Mouse (Mus musculus) hindbrain, postnatal 0 days (tissue): Measurements from ENCODE around the gene Mab21l3. TPM values are rescaled to one million over a fixed set of nuclear protein-coding genes. Genes with fewer than 3 reads are reported as not detected.

ENCODE experiments used
- ATAC-seq: fragments of 200-750 bp; cut with Nextera tagmentation; 2 replicates; pipeline ENCODE4 v1.8.0; 2017; ENCODE audit warnings: mild to moderate bottlenecking, moderate TSS enrichment, moderate library complexity
- DNase-seq: peaks from one replicate; pipeline ENCODE4 v3.0.0-alpha.2; 2015; ENCODE audit warnings: low spot score
- H3K27ac ChIP-seq: fragments of 300-500 bp; sonication (generic); 2 replicates; pipeline ENCODE4 v1.5.1; 2014; ENCODE audit warnings: mild to moderate bottlenecking
- H3K27me3 ChIP-seq: fragments of 300-500 bp; sonication (generic); 2 replicates; pipeline ENCODE4 v1.6.1; 2014; ENCODE audit warnings: low read length, mixed read lengths; ENCODE audit not compliant: insufficient read depth
- H3K36me3 ChIP-seq: fragments of 300-500 bp; sonication (generic); 2 replicates; pipeline ENCODE4 v1.6.1; 2014; ENCODE audit warnings: low read length, mixed read lengths; ENCODE audit not compliant: insufficient read depth
- H3K4me1 ChIP-seq: fragments of 300-500 bp; sonication (generic); 2 replicates; pipeline ENCODE4 v1.6.1; 2014; ENCODE audit warnings: antibody characterized with exemption, low read length, mixed read lengths; ENCODE audit not compliant: insufficient read depth
- H3K4me2 ChIP-seq: fragments of 300-500 bp; sonication (generic); 2 replicates; pipeline ENCODE4 v1.6.1; 2014; ENCODE audit warnings: low read depth, mild to moderate bottlenecking, low read length, moderate library complexity, mixed read lengths
- H3K4me3 ChIP-seq: fragments of 300-500 bp; sonication (generic); 2 replicates; pipeline ENCODE4 v1.5.1; 2014; ENCODE audit warnings: low read length
- H3K9ac ChIP-seq: fragments of 300-500 bp; sonication (generic); replicated peaks from 2 replicates; pipeline ENCODE4 v1.6.1; 2014; ENCODE audit warnings: mild to moderate bottlenecking, low read length, moderate library complexity, mixed read lengths
- H3K9me3 ChIP-seq: fragments of 300-500 bp; sonication (generic); 2 replicates; pipeline ENCODE4 v1.6.1; 2016; ENCODE audit warnings: low read length, mixed read lengths
- CTCF ChIP-seq: IDR thresholded peaks from 2 replicates; pipeline ENCODE4 v1.5.1; 2016; ENCODE audit warnings: antibody characterized with exemption, control low read depth, low read depth
- WGBS: fragments of 180-500 bp; shearing (Covaris S2); extraction: QIAGEN DNeasy Blood & Tissue Kit; methylation state at CpG from one replicate; pipeline ENCODE4 v1.1.7; 2014; 5-methylcytosine and 5-hydroxymethylcytosine counted together
- polyA plus RNA-seq: library from polyadenylated mRNA; unstranded; fragments of >200 nt; fragmentation: Nextera tagmentation; extraction: Ambion mirVana; gene quantifications from 2 replicates; pipeline ENCODE4 v1.2.1, GENCODE M21; 2015
- total RNA-seq: library from RNA; depleted of rRNA; stranded (reverse); fragments of >200 nt; gene quantifications from 2 replicates; pipeline ENCODE4 v1.2.3, GENCODE M21; 2014

Mab21l3 gene
- total and polyA plus RNA-seq, 2 experiments from 2014 or later: 0.04 to 0.10 TPM

DNA sequence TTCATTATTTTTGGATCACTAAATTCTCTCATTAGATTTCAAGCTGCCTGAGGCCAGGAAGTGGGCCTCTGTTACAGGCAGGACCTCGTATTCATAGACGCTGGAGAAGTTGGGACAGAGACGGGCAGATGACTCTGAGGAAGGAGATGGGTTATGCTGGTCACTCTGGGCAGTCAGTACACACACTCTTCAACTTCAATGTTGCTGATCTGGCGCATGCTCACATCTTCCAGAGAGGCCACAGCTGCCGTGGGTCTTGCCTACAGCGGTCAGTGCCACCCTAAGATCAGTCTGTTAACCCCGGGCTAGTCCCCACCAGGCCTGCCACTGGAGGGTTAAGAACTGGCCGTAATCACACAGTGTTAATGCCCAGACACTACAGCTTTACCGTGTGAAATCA lies 23.2 kb upstream of the Mab21l3 start:
- H3K9me3 ChIP-seq: no peaks in the 10 kb centered on the region
- H3K4me2 ChIP-seq: no peak overlapping the region
- H3K27ac ChIP-seq: no peak overlapping the region
- ATAC-seq (no peak), DNase-seq (no peak)
- H3K9ac ChIP-seq: no peak overlapping the region
- H3K36me3 ChIP-seq: no peaks in the 10 kb centered on the region
- H3K27me3 ChIP-seq: no peaks in the 10 kb centered on the region
- no peak for TF ChIP-seq CTCF
- 87% methylated on average over 9 of the region's 9 CpGs for WGBS
- H3K4me3 ChIP-seq: no peak overlapping the region
- no peaks in the 10 kb centered on the region for H3K4me1 ChIP-seq

DNA sequence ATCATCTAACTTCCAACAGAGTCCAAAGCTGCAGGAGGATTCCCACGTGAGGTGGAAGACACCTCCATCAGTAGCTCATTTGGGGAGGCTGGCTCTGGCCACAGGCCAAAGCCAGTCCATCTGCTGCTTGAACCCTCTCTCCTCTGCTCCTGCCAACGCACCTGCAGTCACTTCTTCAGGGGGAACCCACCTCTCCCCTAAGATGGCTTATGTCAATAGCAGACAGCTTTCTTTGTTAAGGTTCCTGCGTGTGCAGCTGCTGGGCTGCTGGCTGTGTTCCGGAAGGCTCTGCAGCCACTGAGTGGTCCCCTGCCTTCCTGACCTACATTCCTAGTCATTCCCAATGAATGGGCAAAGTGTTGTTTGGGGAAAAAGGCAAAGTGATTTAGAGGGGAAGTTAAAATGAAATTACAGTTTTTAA lies 18.3 kb upstream of the Mab21l3 start:
- 29% methylated on average over 4 of the region's 4 CpGs for WGBS
- H3K27me3 ChIP-seq: no peaks in the 10 kb centered on the region
- H3K27ac ChIP-seq: peak overlapping the region; percentile 27; the same call in 1 of the 2 replicates
- TF ChIP-seq CTCF: no peak
- H3K36me3 ChIP-seq: no peaks in the 10 kb centered on the region
- peak; percentile 54 for DNase-seq
- H3K4me3 ChIP-seq: no peak overlapping the region
- H3K4me2 ChIP-seq: no peak overlapping the region
- H3K9me3 ChIP-seq: no peaks in the 10 kb centered on the region
- no peaks in the 10 kb centered on the region for H3K4me1 ChIP-seq
- H3K9ac ChIP-seq: no peak overlapping the region
- ATAC-seq: peak; percentile 73

DNA sequence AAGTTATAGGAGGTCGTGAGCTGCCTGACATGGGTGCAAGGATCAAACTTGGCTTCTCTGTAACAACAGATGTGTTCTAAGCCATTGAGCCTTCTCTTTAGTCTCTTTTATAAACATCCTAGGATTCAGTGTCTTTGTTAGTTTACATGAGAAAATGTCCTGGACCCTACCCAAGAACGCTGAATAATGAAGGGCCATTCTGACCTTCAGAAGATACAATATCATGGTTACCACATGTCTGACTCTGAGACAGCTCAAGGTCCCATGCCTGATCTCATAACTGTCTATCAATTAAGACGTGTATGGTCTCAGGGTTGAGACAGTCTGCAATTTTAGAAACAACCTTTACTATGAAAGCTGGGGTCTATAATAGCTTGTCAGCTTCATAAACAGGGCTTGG lies 13.1 kb upstream of the Mab21l3 start:
- no peaks in the 10 kb centered on the region for H3K4me1 ChIP-seq
- H3K27ac ChIP-seq: no peak overlapping the region
- no peaks in the 10 kb centered on the region for H3K9me3 ChIP-seq
- no peak for DNase-seq
- ATAC-seq: no peak
- no peak overlapping the region for H3K9ac ChIP-seq
- no peaks in the 10 kb centered on the region; the same call in 1 of the 2 replicates for H3K36me3 ChIP-seq
- no peak for TF ChIP-seq CTCF
- no peak overlapping the region for H3K4me2 ChIP-seq
- H3K27me3 ChIP-seq: no peaks in the 10 kb centered on the region
- 75% methylated on average over 3 of the region's 3 CpGs for WGBS
- no peak overlapping the region for H3K4me3 ChIP-seq

DNA sequence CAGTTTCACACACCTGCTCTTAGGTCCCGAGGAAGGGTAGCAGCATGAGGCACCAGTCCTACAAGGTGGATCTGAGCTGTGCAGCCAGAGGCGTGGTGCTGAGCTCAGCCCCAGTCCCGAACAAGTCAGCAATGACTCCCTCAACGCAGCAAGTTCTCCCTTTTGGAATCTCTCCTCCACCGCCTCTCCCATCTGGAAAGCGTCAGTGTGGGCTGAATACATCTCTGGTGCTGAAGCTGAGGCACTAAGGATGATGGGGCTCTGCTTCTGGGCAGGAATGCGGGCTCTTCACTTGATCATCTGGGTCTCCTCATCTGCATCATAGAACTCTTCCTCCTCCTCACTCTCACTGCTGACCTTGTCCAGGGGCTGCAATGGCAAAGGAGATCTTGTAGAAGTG lies 11.4 kb upstream of the Mab21l3 start:
- Histone ChIP-seq H3K27me3 (no peaks in the 10 kb centered on the region), H3K4me1 (no peaks in the 10 kb centered on the region), H3K27ac (no peak overlapping the region), H3K36me3 (no peaks in the 10 kb centered on the region; the same call in 1 of the 2 replicates), H3K4me2 (no peak overlapping the region), H3K9ac (no peak overlapping the region), H3K4me3 (no peak overlapping the region), H3K9me3 (no peaks in the 10 kb centered on the region)
- WGBS: 80% methylated on average over 7 of the region's 7 CpGs
- no peak for DNase-seq
- no peak for ATAC-seq
- TF ChIP-seq CTCF: no peak

DNA sequence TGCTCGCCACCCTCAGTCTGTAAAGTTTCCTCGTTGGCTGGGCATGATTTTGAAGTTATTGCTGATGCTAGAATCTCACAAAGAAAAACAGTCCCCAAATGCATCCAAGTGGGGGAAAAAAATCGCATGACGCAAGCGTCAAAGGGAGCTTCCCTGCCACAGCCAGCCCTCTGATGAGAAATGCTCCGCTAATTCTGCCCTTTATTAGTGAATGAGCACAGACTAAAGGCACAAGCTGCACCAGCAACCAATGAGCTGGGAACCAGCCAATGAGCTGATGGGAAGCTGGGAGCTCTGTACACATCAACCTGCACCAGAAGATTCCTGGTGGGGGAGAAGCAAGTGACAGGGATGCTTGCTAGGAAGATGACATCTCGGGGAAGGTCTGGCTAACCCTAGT lies 11.0 kb upstream of the Mab21l3 start:
- H3K36me3 ChIP-seq: no peaks in the 10 kb centered on the region; the same call in 1 of the 2 replicates
- no peak overlapping the region for H3K4me3 ChIP-seq
- no peaks in the 10 kb centered on the region for H3K27me3 ChIP-seq
- no peak overlapping the region for H3K27ac ChIP-seq
- ATAC-seq (no peak), DNase-seq (no peak)
- TF ChIP-seq CTCF: no peak
- no peaks in the 10 kb centered on the region for H3K4me1 ChIP-seq
- no peak overlapping the region for H3K9ac ChIP-seq
- no peak overlapping the region for H3K4me2 ChIP-seq
- WGBS: 56% methylated on average over 7 of the region's 7 CpGs
- no peaks in the 10 kb centered on the region for H3K9me3 ChIP-seq

DNA sequence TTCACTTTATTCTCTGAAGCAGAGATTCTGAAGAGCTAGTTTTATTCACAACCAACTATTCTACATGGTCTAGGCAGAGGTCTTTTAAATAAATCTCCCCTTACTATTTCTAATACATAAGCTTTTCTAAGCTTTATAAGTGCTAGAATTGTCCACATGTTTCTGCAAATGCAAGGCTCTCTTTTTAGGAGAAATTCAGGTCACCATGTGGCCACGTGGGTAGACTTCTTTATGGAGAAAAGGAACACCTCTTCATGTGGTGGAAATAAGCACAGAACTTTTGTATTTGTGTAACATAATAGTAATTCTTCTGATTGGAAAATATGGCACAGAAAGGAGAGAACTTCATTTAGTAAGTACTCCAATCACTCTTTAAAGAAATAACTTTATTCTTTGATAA lies 5.3 kb upstream of the Mab21l3 start:
- Histone ChIP-seq H3K36me3 (no peaks in the 10 kb centered on the region), H3K9ac (no peak overlapping the region), H3K4me1 (no peaks in the 10 kb centered on the region), H3K27ac (no peak overlapping the region), H3K27me3 (no peaks in the 10 kb centered on the region), H3K9me3 (no peaks in the 10 kb centered on the region), H3K4me3 (no peak overlapping the region), H3K4me2 (no peak overlapping the region)
- no peak for DNase-seq
- WGBS: 76% methylated on average over 1 of the region's 1 CpGs
- ATAC-seq: no peak
- TF ChIP-seq CTCF: no peak

GRCm38 (mm10) chr3:101851363-101851762 lies 2.6 kb upstream of the Mab21l3 start:
- no peaks in the 10 kb centered on the region for H3K27me3 ChIP-seq
- H3K9ac ChIP-seq: no peak overlapping the region
- ATAC-seq: no peak
- H3K4me2 ChIP-seq: no peak overlapping the region
- H3K36me3 ChIP-seq: no peaks in the 10 kb centered on the region
- WGBS: 80% methylated on average over 6 of the region's 6 CpGs
- H3K4me3 ChIP-seq: no peak overlapping the region
- H3K27ac ChIP-seq: no peak overlapping the region
- DNase-seq: no peak
- H3K4me1 ChIP-seq: no peaks in the 10 kb centered on the region
- no peaks in the 10 kb centered on the region for H3K9me3 ChIP-seq
- no peak for TF ChIP-seq CTCF
